Comparison of ENCODE assay signal across 8 mouse cellular contexts in genomic region chr5:36291191-36291590, GRCm38 (mm10).
DNase-seq lines count a peak whose midpoint lies in the region; ATAC-seq lines count a peak whose summit lies in the region.
"Had no signal": no experiment of that assay in that cellular context is flagged by ENCODE, and none has a peak within 500 bp of the region (broad histone marks: within the 10 kb centered on the region; RNA-seq: fewer than 3 reads in every experiment).

No protein-coding gene starts in this region.

- peak; percentile 80 for DNase-seq in midbrain, embryonic 11.5 days (ENCODE audit: low spot score, missing footprints)
- peak; percentile 67 for DNase-seq in adrenal gland, postnatal 10 days
- peak; percentile 41 to 44 for DNase-seq in kidney, postnatal 4 days
- peak; percentile 9 to 17 for DNase-seq in thymus, adult 18-20 months
- no peak for DNase-seq in left cerebral cortex, postnatal 10 days (ENCODE audit: extremely low spot score in 1 of 2, low spot score in 2 of 2)

- H3K4me2 ChIP-seq in midbrain, embryonic 11.5 days: no peak overlapping the region
- H3K4me2 ChIP-seq in midbrain, embryonic 15.5 days: no peak overlapping the region
- H3K4me2 ChIP-seq: embryonic facial prominence, embryonic 12.5 days had no signal

- no peak for ATAC-seq in midbrain, embryonic 11.5 days (ENCODE audit: low FRiP score)
- ATAC-seq in midbrain, embryonic 15.5 days (replicated peaks): no peak
- no peak for ATAC-seq in frontal cortex, adult (ENCODE audit: low TSS enrichment)

- H3K27me3 ChIP-seq in midbrain, embryonic 11.5 days (ENCODE audit: control insufficient read depth, insufficient read depth, low read length): no peaks in the 10 kb centered on the region
- no peaks in the 10 kb centered on the region for H3K27me3 ChIP-seq in midbrain, embryonic 15.5 days (replicated peaks)
- H3K27me3 ChIP-seq: embryonic facial prominence, embryonic 12.5 days had no signal

- H3K4me3 ChIP-seq in midbrain, embryonic 11.5 days (ENCODE audit: low read depth, low read length): no peak overlapping the region
- H3K4me3 ChIP-seq in midbrain, embryonic 15.5 days: no peak overlapping the region
- H3K4me3 ChIP-seq: embryonic facial prominence, embryonic 12.5 days had no signal

- WGBS in midbrain, embryonic 11.5 days: 48% methylated on average over 5 of the region's 5 CpGs
- WGBS in midbrain, embryonic 15.5 days: 66% methylated on average over 5 of the region's 5 CpGs

- intact Hi-C loops in left cerebral cortex, postnatal 10 days (cut with DNase I): no loop called here

- no peak overlapping the region for H3K9ac ChIP-seq in midbrain, embryonic 11.5 days (ENCODE audit: low read length)
- H3K9ac ChIP-seq in midbrain, embryonic 15.5 days: no peak overlapping the region
- H3K9ac ChIP-seq: embryonic facial prominence, embryonic 12.5 days had no signal

- H3K36me3 ChIP-seq in midbrain, embryonic 11.5 days (ENCODE audit: control insufficient read depth, insufficient read depth, low read length): no peaks in the 10 kb centered on the region
- no peaks in the 10 kb centered on the region for H3K36me3 ChIP-seq in midbrain, embryonic 15.5 days (replicated peaks)
- H3K36me3 ChIP-seq: embryonic facial prominence, embryonic 12.5 days had no signal

- no peaks in the 10 kb centered on the region for H3K4me1 ChIP-seq in midbrain, embryonic 11.5 days (ENCODE audit: control insufficient read depth, insufficient read depth, low read length)
- peaks cover 5% of the 10 kb centered on the region; the same call in 1 of the 2 replicates for H3K4me1 ChIP-seq in midbrain, embryonic 15.5 days

- H3K9me3 ChIP-seq in midbrain, embryonic 11.5 days (ENCODE audit: control insufficient read depth, low read length): no peaks in the 10 kb centered on the region
- no peaks in the 10 kb centered on the region for H3K9me3 ChIP-seq in midbrain, embryonic 15.5 days
- H3K9me3 ChIP-seq: embryonic facial prominence, embryonic 12.5 days had no signal

- H3K27ac ChIP-seq in midbrain, embryonic 11.5 days (ENCODE audit: low read depth, low read length): no peak overlapping the region
- no peak overlapping the region for H3K27ac ChIP-seq in midbrain, embryonic 15.5 days
- H3K27ac ChIP-seq: embryonic facial prominence, embryonic 12.5 days had no signal

Comparison
In these comparisons a context has a peak if more than half of its experiments do, and no peak if none do; other contexts are left out.
1. DNase-seq: peak in midbrain, embryonic 11.5 days (single experiment), adrenal gland, postnatal 10 days (single experiment), kidney, postnatal 4 days (2 of 2) and thymus, adult 18-20 months (2 of 2); none in left cerebral cortex, postnatal 10 days (0 of 2).